Mouse (Mus musculus): ENCODE measurements around the gene Maz.

DNA sequence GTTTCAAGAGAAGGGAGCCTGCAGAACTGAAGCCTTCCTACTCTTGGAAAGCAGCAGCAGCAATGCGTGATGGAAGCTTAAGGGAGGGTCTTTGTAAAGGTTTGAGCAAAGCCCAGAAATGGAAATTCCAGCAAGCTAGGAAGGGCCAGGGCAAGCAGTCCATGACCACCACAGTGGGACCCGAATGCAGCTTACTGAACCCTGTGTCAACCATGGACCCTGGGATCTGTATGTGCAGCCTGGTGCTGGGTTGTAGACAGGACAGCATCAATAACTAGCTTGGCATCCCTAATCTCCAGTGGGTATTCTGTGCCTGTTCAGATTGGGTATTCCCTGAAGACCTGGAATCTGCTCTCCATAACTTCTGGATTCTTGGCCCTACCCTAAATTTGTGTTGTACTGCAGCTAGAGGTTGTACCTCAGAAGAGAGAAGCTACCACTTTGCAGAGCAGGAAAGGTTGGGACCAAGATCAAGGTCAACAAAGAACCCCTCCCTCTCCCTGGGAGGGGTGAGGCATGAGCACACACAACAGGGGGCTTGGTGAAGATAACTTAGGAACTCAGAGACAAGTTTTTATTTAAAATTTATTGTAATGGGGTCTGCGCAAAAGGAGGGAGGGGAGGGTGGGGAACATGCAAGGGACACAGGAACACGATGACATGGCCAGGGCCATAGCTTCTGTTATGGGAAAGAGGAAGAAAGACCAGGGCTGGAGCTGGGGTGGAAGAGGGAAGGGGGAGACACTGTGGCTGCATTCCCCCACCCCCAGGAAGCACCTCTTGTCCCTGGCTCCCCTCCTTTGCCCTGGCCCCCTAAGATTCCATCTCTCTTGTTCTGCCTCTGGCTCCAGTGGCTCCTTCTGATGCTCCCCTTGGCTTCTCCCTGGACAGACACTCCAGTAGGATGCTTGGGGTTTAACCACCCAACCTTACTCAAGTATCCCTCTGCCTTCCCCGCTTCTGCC, 5.0 kb downstream of the Maz start:
- no peak for TF ChIP-seq CTCF (IDR thresholded peaks at IDR 0.05)
- TF ChIP-seq EP300 (IDR thresholded peaks at IDR 0.05): no peak

Measured in lung, postnatal 0 days (tissue).